Mouse (Mus musculus): ENCODE results near the gene 2700097O09Rik. TPM values are rescaled to one million over a fixed set of nuclear protein-coding genes. Genes with fewer than 3 reads are reported as not detected.

Gene 2700097O09Rik
- polyA plus RNA-seq, 1 experiment from 2014 or later = 40.1 TPM

- no peak for ATAC-seq (replicated peaks; ENCODE audit: low FRiP score)
- Histone ChIP-seq H3K27ac (no peak overlapping the region), H3K4me1 (no peaks in the 10 kb centered on the region), H3K9ac (no peak overlapping the region), H3K9me3 (replicated peaks) (no peaks in the 10 kb centered on the region; the same call in 1 of the 2 replicates), H3K36me3 (no peaks in the 10 kb centered on the region), H3K27me3 (no peaks in the 10 kb centered on the region), H3K4me2 (no peak overlapping the region), H3K4me3 (replicated peaks) (no peak overlapping the region)
- WGBS = 81% methylated on average over 14 of the region's 14 CpGs
These were observed 80.8 kb downstream of the 2700097O09Rik start for GRCm38 (mm10) chr12:54999016-54999690.

- Histone ChIP-seq H3K4me2 (no peak overlapping the region), H3K27ac (no peak overlapping the region), H3K36me3 (no peaks in the 10 kb centered on the region), H3K27me3 (no peaks in the 10 kb centered on the region), H3K9me3 (replicated peaks) (no peaks in the 10 kb centered on the region; the same call in 1 of the 2 replicates), H3K4me3 (replicated peaks) (no peak overlapping the region), H3K9ac (no peak overlapping the region), H3K4me1 (no peaks in the 10 kb centered on the region)
- WGBS = 70% methylated on average over 5 of the region's 5 CpGs
- ATAC-seq (replicated peaks; ENCODE audit: low FRiP score) = no peak
These were observed 81.5 kb downstream of the 2700097O09Rik start for GRCm38 (mm10) chr12:54998411-54998810.

GRCm38 (mm10) chr12:54996979-54997474, 82.9 kb downstream of the 2700097O09Rik start:
- Histone ChIP-seq H3K4me1 (no peaks in the 10 kb centered on the region), H3K9ac (no peak overlapping the region), H3K36me3 (no peaks in the 10 kb centered on the region), H3K9me3 (replicated peaks) (no peaks in the 10 kb centered on the region; the same call in 1 of the 2 replicates), H3K4me2 (no peak overlapping the region), H3K4me3 (replicated peaks) (no peak overlapping the region), H3K27me3 (no peaks in the 10 kb centered on the region), H3K27ac (no peak overlapping the region)
- 87% methylated on average over 6 of the region's 6 CpGs for WGBS
- no peak for ATAC-seq (replicated peaks; ENCODE audit: low FRiP score)

GRCm38 (mm10) chr12:54995965-54996364, 83.9 kb downstream of the 2700097O09Rik start:
- WGBS = 72% methylated on average over 3 of the region's 3 CpGs
- no peak overlapping the region for H3K4me2 ChIP-seq

More at GRCm38 (mm10) chr12:54995965-54996364, 83.9 kb downstream of the 2700097O09Rik start:
- Histone ChIP-seq H3K27me3 (no peaks in the 10 kb centered on the region), H3K9me3 (replicated peaks) (no peaks in the 10 kb centered on the region; the same call in 1 of the 2 replicates), H3K4me3 (replicated peaks) (no peak overlapping the region), H3K9ac (no peak overlapping the region), H3K27ac (no peak overlapping the region), H3K4me1 (no peaks in the 10 kb centered on the region), H3K36me3 (no peaks in the 10 kb centered on the region)
- ATAC-seq (replicated peaks; ENCODE audit: low FRiP score) = no peak

Other genes starting within 250 kb of the 2700097O09Rik start
- gene Cfl2, start 217.2 kb downstream of the 2700097O09Rik start, polyA plus RNA-seq (2015; fragmentation: Nextera tagmentation; extraction: Ambion mirVana) = 192 and 207 TPM in 2 replicates
- gene Gm20403, start 93.6 kb downstream of the 2700097O09Rik start, polyA plus RNA-seq (2015; fragmentation: Nextera tagmentation; extraction: Ambion mirVana) = not detected in 2 replicates
- gene Baz1a, start 65.8 kb downstream of the 2700097O09Rik start, polyA plus RNA-seq (2015; fragmentation: Nextera tagmentation; extraction: Ambion mirVana) = 25.8 and 26.7 TPM in 2 replicates
- gene Srp54a, start 152 bp upstream of the 2700097O09Rik start, polyA plus RNA-seq (2015; fragmentation: Nextera tagmentation; extraction: Ambion mirVana) = 165 and 189 TPM in 2 replicates
- gene Fam177a, start 44.4 kb upstream of the 2700097O09Rik start, polyA plus RNA-seq (2015; fragmentation: Nextera tagmentation; extraction: Ambion mirVana) = 15.7 and 16.0 TPM in 2 replicates
- gene Srp54b, start 75.0 kb upstream of the 2700097O09Rik start, polyA plus RNA-seq (2015; fragmentation: Nextera tagmentation; extraction: Ambion mirVana) = 51.4 and 57.2 TPM in 2 replicates
- gene 1700047I17Rik2, start 119.5 kb upstream of the 2700097O09Rik start, polyA plus RNA-seq (2015; fragmentation: Nextera tagmentation; extraction: Ambion mirVana) = 3.1 and 3.3 TPM in 2 replicates
- 69.4 and 76.0 TPM in 2 replicates for gene Srp54c, start 150.1 kb upstream of the 2700097O09Rik start, polyA plus RNA-seq (2015; fragmentation: Nextera tagmentation; extraction: Ambion mirVana)
- 15.9 and 16.5 TPM in 2 replicates for gene 1110008L16Rik, start 219.5 kb upstream of the 2700097O09Rik start, polyA plus RNA-seq (2015; fragmentation: Nextera tagmentation; extraction: Ambion mirVana)
- gene Ppp2r3c, start 222.9 kb upstream of the 2700097O09Rik start, polyA plus RNA-seq (2015; fragmentation: Nextera tagmentation; extraction: Ambion mirVana) = 15.3 and 16.2 TPM in 2 replicates

All from kidney, embryonic 15.5 days (tissue).